Mouse (Mus musculus): ENCODE data around the gene Mgl2.
A peak's percentile ranks its signal among the peaks of the same experiment; 100 is the strongest.
"Not testable (repeated sequence)": the region's sequence is repeated elsewhere in the genome, so short reads cannot be mapped to it uniquely, and the experiment has no call there.

The Mgl2 gene

DNA sequence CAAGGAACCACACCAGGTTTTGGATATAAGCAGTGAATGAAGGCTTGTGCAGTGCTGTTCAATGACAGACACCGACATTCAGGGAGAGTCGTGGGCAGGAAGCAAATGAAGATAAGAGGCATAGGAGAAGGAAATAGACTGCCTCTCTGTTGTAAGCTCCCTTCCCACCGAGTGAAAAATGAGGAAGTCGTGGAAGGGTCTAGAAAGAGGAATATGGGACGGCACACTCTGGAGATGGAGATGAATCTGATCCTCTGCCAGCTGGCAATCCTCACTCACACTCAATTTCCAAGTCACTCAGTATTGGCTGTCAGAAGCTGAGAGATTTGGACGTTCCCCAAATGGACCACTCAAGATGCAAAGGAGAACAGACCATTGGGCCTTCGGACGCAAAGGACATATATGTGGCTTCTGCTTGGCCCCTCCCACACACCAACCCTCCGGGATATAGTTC is at the start of gene Mgl2:
Gene Mgl2 (plus strand): TSS at position 404 of the 454 bp plus-strand sequence.
- no peak for DNase-seq

DNA sequence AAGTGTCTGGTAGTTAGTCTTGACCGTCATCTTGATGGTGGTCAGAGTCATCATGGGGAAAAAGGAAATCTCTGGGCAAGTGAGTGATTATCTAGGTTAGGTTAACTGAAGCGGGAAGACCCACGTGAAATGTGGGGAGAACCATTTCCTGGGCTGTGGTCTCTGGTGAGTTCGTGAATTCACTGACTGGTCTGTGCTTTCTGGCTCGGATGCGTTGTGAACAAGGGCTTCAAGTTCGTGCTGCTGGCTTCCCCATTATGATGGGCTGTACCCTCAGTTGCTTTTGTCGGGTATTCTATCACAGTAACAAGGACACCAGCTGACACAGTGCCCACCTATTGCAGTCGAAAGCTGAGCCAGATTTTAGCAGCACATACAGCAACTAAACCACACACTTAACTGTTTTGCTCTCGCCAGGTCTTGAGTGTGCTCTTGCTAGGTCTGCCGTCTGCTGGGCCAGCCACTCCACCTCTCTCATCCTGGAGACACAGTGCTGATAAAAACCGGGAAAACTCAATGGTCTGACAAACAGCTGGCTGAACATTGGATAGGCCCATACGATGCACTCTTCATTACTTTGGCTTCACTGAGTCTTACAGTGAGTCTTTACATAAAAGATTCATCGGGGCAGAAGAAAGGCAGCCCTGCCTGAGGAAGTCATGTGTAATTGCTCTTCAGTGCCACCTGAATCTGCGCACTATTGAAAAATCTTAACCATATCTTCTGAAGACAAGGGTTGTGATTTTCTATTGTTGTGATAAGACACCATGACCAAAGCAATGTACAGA is 49.1 kb upstream of the Mgl2 start:
- no peak for DNase-seq

DNA sequence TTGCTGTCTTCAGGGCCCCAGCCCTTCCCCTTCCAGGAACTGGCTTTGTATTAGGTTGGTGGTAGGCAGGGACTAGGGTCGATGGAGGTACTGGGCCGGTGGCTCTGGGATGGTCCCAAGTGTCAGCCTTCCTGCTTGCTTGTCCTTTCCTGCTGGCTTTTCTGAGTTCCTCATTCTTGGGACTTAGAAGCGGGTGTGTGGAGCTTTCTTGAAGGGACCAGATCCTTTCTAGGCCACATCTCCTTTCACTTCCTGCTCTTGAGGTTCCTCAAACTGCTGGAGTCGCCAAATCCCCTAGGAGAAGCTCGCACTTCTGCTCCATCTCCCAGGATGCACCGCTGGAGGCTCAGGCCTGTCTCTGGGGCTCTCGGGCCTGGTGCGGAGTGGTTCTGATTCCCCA is 45.6 kb upstream of the Mgl2 start:
- no peak for DNase-seq

DNA sequence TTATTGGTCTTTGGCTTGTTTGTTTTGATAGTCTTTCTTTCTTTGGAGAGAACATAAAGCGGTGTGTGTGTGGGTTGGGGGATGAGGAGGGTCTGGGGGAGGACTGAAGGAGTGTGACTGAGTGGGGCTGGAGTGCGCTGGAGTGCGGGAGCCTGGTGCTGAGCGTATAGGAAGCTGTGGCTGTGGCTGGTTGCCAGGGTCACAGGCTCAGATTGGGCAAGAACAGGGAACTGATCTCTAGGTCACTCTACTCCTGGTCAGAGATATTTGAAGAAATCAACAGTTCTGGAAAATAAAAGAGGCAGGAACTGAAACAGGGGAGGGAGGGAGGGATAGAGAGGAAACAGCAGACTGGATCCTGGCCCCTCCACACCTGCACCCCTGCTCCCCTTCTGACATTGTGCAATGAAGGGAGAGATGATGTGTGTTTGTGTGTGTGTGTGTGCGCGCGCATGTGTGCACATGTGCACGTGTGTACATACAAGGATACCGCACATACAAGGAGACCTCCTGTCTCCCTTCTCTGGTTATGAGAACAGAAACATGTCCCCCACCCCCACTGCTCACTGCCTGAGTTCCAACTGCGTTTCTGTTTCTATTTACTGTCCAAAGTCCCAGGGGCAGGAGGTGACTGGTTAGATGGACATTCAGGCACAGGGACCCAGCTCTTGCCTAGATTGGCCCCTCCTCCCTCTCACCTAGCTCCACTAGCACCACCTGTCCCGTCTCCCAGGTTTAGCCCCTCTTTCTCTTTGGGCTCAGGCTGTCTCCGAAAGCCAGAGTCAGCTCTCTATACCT is 37.9 kb upstream of the Mgl2 start, which contains the start of gene Asgr2:
Gene Asgr2 (plus strand): TSS at position 659 of the 798 bp plus-strand sequence.
- peak; percentile 41 for DNase-seq

DNA sequence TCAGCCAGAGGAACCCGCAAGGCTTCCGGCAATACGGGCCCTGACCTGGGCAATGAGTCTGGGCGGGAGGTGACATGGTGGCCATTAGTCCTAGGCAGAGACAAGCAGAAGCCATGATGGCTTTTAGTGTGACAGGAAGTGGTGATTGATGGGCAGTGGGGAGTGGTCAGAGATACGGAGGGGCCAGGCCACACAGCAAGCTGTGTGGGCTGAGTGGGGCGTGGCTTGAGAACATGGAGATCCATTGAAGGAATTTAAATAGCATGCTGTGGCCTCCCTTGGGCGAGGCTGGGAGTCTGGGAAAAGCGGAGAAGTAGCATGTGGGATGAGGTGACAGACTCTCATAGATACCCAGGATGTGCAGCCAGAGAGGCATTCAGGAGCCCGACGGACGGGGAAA is 32.7 kb upstream of the Mgl2 start:
- DNase-seq: no peak

DNA sequence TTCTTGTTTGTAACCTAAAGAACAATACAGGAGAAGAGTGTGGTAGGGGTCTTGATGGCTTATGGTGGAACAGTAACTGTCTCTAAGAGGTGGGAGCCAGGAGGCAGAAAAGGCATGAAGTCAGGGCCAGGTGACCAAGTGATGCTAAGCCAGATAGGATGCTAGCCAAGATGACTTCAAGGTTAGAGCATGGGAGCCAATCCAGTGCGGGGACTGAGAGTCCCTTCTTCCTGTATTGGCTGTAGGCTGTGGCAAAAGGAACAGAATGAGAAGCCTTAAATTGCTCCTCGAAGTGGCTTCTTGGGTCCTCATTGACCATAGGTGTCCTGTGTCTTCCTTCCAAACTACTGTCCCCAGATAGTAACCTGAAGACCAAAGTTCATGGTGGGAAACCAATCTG is 31.0 kb upstream of the Mgl2 start:
- DNase-seq: no peak

DNA sequence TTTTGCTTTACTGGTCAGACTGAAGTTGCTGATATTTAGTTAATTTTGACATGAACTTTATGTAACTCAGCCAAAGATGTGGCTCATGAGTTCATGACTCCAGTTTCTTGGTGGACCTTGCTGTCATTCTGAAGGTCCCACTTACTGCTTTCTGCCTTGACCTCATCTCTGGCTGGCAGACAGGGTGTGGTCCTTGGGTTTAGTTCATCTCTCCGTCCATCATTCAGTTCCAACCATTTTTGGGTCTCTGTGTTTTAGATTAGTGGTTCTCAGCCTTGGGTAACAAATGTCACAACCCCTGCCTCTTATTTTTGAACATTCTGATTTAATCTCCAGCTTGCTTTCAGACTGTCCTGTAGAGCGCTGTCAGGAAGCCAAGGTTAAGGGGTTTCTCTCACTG is 30.3 kb upstream of the Mgl2 start:
- no peak for DNase-seq

DNA sequence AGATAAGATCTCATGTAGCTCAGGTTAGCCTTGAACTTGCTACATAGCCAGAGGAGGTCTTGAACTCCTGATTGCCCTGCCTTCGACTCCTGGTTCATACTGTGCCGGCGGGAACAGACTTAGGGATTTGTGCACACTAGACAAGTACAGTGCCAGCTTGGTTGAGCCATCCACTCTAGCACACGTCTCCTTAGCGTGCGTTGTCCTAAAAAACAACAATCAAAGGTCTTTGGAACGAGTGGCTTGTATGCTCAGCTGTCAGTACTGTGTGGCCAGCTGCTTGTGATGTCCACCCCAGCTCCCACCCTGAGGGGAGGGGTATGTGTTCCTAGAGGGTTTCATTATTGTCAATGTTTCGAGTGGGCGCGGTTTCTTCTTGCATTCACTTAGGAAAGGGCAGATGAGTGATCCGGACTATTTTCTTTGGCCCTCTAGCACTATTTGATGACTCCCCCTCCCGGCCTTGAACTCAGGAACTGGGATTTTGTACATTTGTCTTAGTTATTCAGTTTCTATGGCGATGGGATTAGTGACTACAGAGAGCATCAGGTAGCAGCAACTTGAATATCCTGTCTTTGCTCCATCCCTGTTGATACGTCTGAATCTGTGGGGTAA is 26.3 kb upstream of the Mgl2 start:
- DNase-seq: no peak

DNA sequence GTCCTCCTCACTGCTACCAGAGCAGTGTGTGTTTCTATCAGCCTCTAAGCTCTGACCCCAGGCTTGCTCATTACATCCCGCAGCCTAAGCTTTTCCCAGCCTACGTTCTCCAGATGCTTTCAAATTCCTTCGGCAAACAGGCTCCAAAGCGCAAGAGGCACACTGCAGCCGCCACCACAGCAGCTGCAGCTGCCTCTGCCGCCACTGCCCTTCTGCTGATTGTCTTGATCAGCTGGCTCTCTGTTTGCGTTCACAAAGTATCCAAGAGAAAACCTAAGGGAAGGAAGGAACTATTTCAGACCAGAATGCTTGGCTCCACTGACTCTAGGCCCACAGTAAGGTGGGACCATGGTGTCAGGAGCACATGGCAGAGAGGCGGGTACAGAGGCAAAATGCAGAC is 23.0 kb upstream of the Mgl2 start:
- no peak for DNase-seq

DNA sequence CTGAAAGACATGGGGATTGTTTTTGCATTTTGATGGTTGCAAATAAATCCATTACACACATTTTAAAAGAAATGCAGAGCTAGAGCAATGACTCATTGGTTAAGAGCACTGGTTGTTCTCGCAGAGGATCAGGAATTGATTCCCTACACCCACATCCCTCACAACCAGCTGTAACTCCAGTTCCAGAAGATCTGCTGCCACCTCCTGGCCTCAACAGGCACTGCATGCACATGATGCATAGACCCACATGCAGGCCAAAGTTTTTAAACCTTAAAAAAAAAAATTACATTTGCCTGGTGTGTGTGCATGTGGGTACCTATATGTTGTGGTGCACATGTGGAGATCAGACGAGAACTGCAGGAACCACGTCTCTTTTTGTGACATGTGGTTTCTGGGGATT is 20.0 kb upstream of the Mgl2 start:
- peak; percentile 56 for DNase-seq

DNA sequence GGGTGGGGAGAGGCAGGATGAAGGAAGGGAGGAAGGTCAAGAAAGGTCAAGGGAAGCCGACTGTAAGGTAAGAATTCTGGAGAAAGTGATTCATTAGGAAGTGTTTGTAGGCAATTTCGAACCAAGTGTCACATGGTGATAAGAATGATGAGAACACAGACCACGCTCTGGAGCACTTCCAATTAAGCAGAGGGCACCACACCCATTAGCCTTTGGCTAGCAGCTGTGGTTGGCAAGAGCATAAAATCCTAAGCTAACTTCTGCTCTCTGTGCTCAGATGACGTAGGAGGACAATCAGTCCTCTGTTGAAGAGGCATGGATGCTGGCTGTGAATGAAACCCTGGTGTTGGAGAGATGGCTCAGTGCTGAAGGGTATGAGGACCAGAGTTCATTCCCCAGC is 15.6 kb upstream of the Mgl2 start:
- no peak for DNase-seq

DNA sequence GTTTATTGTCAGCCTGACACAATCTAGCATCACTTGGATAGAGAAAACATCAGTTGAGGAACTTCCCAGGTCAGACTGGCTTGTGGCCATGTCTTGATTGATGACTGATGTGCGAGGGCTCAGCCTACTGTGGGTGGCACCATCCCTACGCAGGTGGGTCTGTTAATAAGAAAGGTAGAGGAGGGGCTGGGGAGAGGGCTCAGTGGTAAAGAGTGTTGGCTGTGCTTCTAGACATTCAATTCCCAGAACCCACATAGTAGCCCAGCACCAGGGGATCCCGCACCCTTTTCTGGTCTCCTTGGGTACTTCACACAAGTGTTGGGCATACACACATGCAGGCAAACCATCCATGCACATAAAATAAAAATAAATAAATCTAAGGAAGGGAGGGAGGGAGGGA is 14.2 kb upstream of the Mgl2 start:
- no peak for DNase-seq

DNA sequence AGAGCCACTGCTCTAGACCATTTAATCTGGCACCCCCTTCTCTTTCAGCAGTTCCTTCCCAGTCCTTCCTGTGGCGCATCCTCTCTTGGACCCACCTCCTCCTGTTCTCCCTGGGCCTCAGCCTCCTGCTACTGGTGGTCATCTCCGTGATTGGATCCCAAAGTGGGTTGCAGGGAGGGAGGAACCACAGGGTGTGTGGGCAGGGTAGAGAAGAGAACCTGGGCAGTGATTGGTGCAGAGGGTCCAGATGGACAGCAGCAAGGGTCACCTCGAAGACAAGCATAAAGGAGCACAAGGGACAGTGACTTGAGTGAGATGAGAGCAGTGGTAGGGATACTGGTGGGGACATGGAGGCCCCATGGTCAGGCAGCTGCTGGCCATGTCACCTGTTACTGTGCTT is 4.9 kb downstream of the Mgl2 start:
- not testable (repeated sequence) for DNase-seq

DNA sequence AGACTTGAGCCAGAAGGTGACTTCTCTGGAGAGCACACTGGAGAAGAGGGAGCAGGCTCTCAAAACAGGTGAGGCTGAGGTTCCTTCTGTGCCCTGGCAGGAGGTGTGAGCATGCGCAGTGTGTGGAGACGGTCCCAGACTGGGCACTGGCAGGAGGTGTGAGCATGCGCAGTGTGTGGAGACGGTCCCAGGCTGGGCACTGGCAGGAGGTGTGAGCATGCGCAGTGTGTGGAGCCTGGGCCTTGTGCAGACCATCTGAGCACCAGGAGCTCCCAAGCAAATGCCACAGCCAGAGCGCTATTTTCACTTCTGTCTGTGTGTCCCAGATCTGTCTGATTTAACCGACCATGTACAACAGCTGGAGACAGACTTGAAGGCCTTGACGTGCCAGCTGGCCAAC is 5.8 kb downstream of the Mgl2 start:
- not testable (repeated sequence) for DNase-seq

DNA sequence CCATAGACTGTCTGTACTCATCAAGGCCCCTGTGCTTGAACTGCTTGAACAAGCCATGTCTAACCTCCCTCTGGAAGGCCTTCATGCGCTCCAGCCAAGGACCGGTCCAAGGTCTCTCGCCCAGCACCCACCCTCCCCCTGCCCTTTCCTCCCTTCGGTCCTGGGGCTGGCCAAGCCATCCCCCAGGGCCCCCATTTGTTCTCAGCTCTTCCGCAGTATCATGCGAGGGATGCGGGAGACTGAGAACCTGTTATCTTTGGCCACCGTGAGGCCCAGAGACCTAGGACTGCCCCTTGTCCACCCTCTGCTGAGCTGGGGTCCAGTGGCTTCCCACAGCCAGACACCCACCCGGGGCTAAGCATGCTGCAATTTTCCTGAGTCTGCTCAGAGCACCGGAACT is 9.0 kb downstream of the Mgl2 start:
- no peak for DNase-seq

DNA sequence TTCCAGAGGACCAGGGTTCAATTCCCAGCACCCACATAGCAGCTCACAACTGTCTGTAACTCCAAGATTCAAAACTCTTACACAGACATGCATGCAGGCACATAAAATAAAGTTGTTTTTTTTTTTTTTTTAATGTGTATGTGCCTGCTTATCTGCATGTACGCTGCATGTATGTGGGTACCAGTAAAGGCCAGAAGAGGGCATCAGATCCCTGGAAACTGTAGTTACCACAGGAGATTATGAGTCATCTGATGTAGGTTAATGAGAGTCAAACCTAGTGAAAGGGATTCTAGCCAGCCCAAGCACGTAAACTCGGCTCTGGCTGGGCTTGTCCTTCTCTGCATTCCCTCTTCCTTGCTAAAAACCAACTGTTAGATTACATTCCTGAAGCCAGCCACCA is 20.9 kb downstream of the Mgl2 start:
- DNase-seq: peak; percentile 75

DNA sequence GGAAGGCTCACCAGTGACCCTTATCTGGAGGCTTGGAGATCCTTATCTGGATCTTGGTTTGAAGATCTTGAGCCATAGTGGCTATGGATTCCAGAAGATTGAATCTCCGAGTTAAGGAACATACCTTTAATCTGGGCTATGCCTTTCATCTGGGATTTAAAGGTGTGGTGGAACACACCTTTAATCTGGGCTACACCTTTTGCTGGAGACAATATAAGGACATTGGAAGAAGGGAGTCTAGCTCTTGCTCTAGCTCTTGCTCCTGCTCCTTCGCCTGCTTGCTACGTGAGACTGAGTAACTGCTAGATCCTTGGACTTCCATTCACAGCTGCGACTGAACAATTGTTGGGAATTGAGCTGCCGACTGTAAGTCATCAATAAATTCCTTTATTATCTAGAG is 25.8 kb downstream of the Mgl2 start, which contains the start of gene Clec10a:
Gene Clec10a (plus strand): TSS at position 301 of the 400 bp plus-strand sequence.
- not testable (repeated sequence) for DNase-seq

DNA sequence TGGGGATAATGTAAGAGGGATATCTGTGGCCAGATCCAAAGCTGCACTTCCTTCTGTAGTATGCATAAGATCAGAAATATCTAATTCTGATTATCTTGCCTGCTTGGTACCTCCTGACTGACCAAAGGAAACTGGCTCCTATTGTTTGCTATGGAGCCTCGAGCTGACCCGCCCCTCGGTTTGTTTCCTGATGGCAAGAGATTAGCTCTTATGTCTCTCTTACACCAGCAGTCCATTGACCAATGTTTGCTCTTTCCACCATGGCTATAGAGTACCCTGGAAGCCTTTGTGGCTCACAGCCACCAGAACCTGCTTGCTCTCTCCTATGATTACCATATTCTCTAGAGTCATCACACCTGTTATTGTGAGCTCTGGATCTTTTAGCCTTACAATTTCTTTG is 32.2 kb downstream of the Mgl2 start:
- DNase-seq: no peak

DNA sequence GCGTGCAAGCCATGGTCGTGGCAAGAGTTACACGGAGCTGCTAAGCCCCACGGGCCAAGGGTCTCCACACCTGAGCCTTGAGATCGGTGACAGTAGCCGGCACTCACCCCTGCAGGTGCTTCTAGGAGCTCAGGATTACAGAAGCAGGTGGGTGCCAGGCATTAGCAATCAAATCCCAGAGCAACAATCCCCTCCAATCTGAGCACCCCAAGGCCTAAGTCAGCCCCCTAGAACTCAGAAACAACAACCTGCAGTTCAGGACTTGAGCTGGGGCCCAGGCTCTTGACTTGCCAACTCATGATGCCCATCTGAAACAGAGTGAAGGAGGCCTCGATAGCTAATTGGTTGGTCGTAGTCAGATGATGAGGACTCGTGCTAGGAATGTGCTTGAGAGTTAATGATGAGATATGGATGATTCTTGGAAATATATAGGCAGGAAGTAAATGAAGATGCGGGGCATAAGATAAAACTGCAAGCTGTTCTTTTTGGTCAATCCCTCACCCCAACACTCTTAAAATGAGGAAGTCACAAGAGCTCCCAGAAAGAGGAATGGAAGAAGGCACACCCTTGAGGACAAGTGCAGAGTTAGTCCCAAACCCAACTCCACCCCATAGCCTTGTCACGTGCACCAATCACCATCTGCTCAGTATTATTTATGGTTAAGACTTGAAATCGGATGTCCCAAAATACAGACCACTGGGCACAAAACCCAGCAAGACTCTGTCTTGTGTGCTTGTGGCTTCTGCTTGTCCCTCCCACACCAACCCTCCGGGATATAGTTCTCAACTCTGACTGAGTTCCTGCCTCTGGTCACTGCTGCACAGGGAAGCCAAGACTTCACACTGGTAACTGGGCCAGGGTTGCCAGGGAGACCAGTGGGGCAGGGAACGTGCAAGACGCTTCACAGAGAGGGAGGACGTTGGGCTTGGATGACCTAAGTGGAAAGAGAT is 36.1 kb downstream of the Mgl2 start:
- DNase-seq: no peak

DNA sequence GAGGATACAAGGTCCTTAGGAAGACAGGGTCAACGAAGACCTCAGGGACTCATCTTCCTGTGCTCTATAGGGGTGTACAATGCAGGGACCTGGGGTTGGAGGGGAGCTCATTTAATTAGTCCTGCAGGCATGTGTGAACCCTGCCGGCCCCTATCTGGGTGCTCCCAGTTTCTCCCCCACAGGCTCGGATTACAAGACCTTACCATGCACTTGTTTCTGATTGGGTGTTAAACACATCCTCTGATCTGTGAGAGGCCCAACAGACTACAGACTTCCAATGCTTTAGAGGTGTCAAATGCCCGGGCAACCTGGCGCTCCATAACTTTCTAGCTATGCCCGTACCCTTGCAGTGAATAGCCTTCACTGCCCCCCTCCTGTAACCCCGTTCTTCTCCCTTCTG is 38.0 kb downstream of the Mgl2 start:
- DNase-seq: no peak

DNA sequence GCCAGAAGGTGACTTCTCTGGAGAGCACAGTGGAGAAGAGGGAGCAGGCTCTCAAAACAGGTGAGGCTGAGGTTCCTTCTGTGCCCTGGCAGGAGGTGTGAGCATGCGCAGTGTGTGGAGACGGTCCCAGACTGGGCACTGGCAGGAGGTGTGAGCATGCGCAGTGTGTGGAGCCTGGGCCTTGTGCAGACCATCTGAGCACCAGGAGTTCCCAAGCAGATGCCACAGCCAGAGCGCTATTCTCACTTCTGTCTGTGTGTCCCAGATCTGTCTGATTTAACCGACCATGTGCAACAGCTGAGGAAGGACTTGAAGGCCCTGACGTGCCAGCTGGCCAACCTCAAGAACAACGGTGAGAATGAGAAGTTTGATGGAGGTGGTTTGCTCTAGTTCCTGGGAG is 39.3 kb downstream of the Mgl2 start:
- DNase-seq: not testable (repeated sequence)

DNA sequence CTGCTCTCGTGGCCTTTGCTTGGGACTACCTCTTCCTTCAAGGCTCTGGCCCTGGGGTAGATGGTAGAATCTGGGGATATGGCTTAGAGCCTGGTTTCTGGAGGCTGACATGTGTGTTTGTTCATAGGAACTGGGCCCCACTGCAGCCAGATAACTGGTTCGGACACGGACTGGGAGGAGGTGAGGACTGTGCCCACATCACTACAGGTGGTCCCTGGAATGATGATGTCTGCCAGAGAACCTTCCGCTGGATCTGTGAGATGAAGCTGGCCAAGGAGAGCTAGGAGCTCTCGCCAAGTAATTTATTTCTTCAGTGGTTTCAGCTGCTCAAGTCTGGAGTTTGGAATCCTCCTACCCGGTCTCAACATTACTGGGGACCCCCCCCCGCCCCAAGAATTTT is 40.2 kb downstream of the Mgl2 start:
- DNase-seq: no peak
